Mouse (Mus musculus): ENCODE measurements around the gene Carns1. TPM values are rescaled to one million over a fixed set of nuclear protein-coding genes. Genes with fewer than 3 reads are reported as not detected.

Carns1 gene
- total and polyA plus RNA-seq, 3 experiments, result 1.7 to 4.0 (median 3.8) TPM

GRCm38 (mm10) chr19:4166678-4167476 lies 8.4 kb downstream of the Carns1 start:
- no peak for DNase-seq (ENCODE audit: extremely low read depth)
- dilution Hi-C loops (cut with MboI; ENCODE audit: extremely low pct_ligation_motif_present, extremely low pct_unique_long_range_greater_than_20kb, low sequenced_read_pairs), result no loop called here
- in situ Hi-C loops (cut with MboI; ENCODE audit: low pct_ligation_motif_present, low pct_unique_long_range_greater_than_20kb, low sequenced_read_pairs), result no loop called here
- Histone ChIP-seq H3K9me3 (replicated peaks; ENCODE audit: low read length) (peaks cover 2% of the 10 kb centered on the region), H3K4me2 (ENCODE audit: insufficient read depth, low read depth, poor library complexity, severe bottlenecking) (no peak overlapping the region), H3K79me2 (replicated peaks; ENCODE audit: control insufficient read depth, extremely low read depth, insufficient read depth, poor library complexity, severe bottlenecking) (peaks cover 10% of the 10 kb centered on the region), H3K27me3 (replicated peaks) (no peaks in the 10 kb centered on the region), H3K36me3 (replicated peaks in 1 of 2; ENCODE audit: control insufficient read depth in 1 of 2, insufficient read depth in 1 of 2, low read length in 1 of 2) (peaks cover 2 to 20% of the 10 kb centered on the region in 2 experiments), H3K27ac (ENCODE audit: insufficient read depth, low read depth) (no peak overlapping the region), H3K9ac (ENCODE audit: insufficient read depth, low read depth) (no peak overlapping the region), H3K4me1 (ENCODE audit: control insufficient read depth in 1 of 2, insufficient read depth in 2 of 2) (peaks cover 17 to 55% of the 10 kb centered on the region in 2 experiments), H3K4me3 (replicated peaks in 1 of 3; ENCODE audit: low read depth in 2 of 3, low read length in 2 of 3, poor library complexity in 1 of 3) (no peak overlapping the region)
- TF ChIP-seq CHD2 (IDR thresholded peaks at IDR 0.05; ENCODE audit: low read length) (no peak), PAX5 (IDR thresholded peaks at IDR 0.05; ENCODE audit: low read length) (no peak), NELFE (IDR thresholded peaks at IDR 0.05; ENCODE audit: low read depth, low read length) (no peak), GABPA (IDR thresholded peaks at IDR 0.05; ENCODE audit: insufficient replicate concordance, low read depth, low read length) (no peak), MAZ (IDR thresholded peaks at IDR 0.05; ENCODE audit: low read depth, low read length) (no peak), HCFC1 (IDR thresholded peaks at IDR 0.05; ENCODE audit: low read depth, low read length) (no peak), MYC (IDR thresholded peaks at IDR 0.05; ENCODE audit: low read depth, low read length) (no peak), ZMIZ1 (IDR thresholded peaks at IDR 0.05; ENCODE audit: low read depth, low read length) (no peak), RCOR1 (conservative IDR thresholded peaks at IDR 0.05; ENCODE audit: low read depth, low read length) (no peak), ZNF384 (IDR thresholded peaks at IDR 0.05; ENCODE audit: low read depth, low read length) (no peak), EP300 (IDR thresholded peaks at IDR 0.05; ENCODE audit: low read length) (no peak), TBP (conservative IDR thresholded peaks at IDR 0.05; ENCODE audit: low read depth, low read length) (no peak)

- Histone ChIP-seq H3K4me2 (ENCODE audit: insufficient read depth, low read depth, poor library complexity, severe bottlenecking) (no peak overlapping the region), H3K9me3 (replicated peaks; ENCODE audit: low read length) (peaks cover 2% of the 10 kb centered on the region), H3K4me3 (replicated peaks in 1 of 3; ENCODE audit: low read depth in 2 of 3, low read length in 2 of 3, poor library complexity in 1 of 3) (no peak overlapping the region), H3K36me3 (replicated peaks in 1 of 2; ENCODE audit: control insufficient read depth in 1 of 2, insufficient read depth in 1 of 2, low read length in 1 of 2) (peaks cover 15 to 39% of the 10 kb centered on the region in 2 experiments), H3K4me1 (ENCODE audit: control insufficient read depth in 1 of 2, insufficient read depth in 2 of 2) (peaks cover 11 to 37% of the 10 kb centered on the region in 2 experiments), H3K27ac (ENCODE audit: insufficient read depth, low read depth) (no peak overlapping the region), H3K9ac (ENCODE audit: insufficient read depth, low read depth) (no peak overlapping the region), H3K79me2 (replicated peaks; ENCODE audit: control insufficient read depth, extremely low read depth, insufficient read depth, poor library complexity, severe bottlenecking) (peaks cover 10% of the 10 kb centered on the region), H3K27me3 (replicated peaks) (no peaks in the 10 kb centered on the region)
- no peak for DNase-seq (ENCODE audit: extremely low read depth)
- in situ Hi-C loops (cut with MboI; ENCODE audit: low pct_ligation_motif_present, low pct_unique_long_range_greater_than_20kb, low sequenced_read_pairs), result no loop called here
- dilution Hi-C loops (cut with MboI; ENCODE audit: extremely low pct_ligation_motif_present, extremely low pct_unique_long_range_greater_than_20kb, low sequenced_read_pairs), result no loop called here
- TF ChIP-seq ZNF384 (IDR thresholded peaks at IDR 0.05; ENCODE audit: low read depth, low read length) (no peak), HCFC1 (IDR thresholded peaks at IDR 0.05; ENCODE audit: low read depth, low read length) (no peak)
Measured at GRCm38 (mm10) chr19:4164721-4165120, 10.6 kb downstream of the Carns1 start.
